Mouse (Mus musculus) adrenal gland, postnatal 14 days (tissue): Measurements from ENCODE around the gene Cyp4f40. TPM values are rescaled to one million over a fixed set of nuclear protein-coding genes. Genes with fewer than 3 reads are reported as not detected.
"Not testable (repeated sequence)": the region's sequence is repeated elsewhere in the genome, so short reads cannot be mapped to it uniquely, and the experiment has no call there.

Experiments used
- DNase-seq: peaks from one replicate; pipeline ENCODE4 v3.0.0; 2021; ENCODE audit warnings: mixed read lengths
- total RNA-seq: library from RNA; stranded (reverse); gene quantifications from 2 replicates; pipeline ENCODE4 v1.2.3, GENCODE M21; 2021

Gene Cyp4f40
- total RNA-seq, 1 experiment from 2014 or later: not detected

GRCm38 (mm10) chr17:32710541-32710940 lies 51.8 kb downstream of the Cyp4f40 start:
- not testable (repeated sequence) for DNase-seq

GRCm38 (mm10) chr17:32722151-32722550 lies 63.5 kb downstream of the Cyp4f40 start:
- DNase-seq: not testable (repeated sequence)

- no peak for DNase-seq
Measured at GRCm38 (mm10) chr17:32722771-32723170, 64.1 kb downstream of the Cyp4f40 start.

DNA sequence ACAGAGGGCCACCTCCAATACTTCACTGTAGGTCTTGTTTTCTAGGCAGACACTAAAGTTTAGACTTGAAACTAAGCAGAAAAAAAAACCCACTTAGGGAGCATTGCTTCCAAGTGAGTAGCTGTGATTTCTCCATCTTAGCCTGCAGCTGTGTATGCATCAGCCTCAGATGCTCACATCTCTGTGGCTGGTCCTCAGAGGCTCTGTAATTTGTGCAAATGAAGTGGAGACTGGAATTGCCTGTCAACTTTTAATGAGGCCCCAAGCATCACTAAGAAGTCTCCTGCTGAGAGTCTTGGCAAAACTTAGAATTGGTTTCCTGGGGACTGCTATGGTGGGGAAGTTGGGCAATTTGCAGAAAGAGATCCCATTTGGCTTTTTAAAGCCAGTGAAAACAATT lies 67.7 kb downstream of the Cyp4f40 start:
- DNase-seq: not testable (repeated sequence)

Other genes with a start within 250 kb of the Cyp4f40 start
- 4.2 and 14.2 TPM in 2 replicates for gene Pglyrp2, start 234.7 kb upstream of the Cyp4f40 start, total RNA-seq
- not detected in 2 replicates for gene Cyp4f39, start 206.2 kb upstream of the Cyp4f40 start, total RNA-seq
- gene Cyp4f17, start 152.8 kb upstream of the Cyp4f40 start, total RNA-seq: 7.7 and 7.9 TPM in 2 replicates
- 9.1 and 12.5 TPM in 2 replicates for gene Cyp4f16, start 122.3 kb upstream of the Cyp4f40 start, total RNA-seq
- not detected in 2 replicates for gene Cyp4f37, start 37.6 kb upstream of the Cyp4f40 start, total RNA-seq
- 2.1 and 15.6 TPM in 2 replicates for gene Cyp4f15, start 26.7 kb downstream of the Cyp4f40 start, total RNA-seq
- gene Zfp871, start 129.4 kb downstream of the Cyp4f40 start, total RNA-seq: 42.6 and 44.5 TPM in 2 replicates
- gene Zfp811, start 151.0 kb downstream of the Cyp4f40 start, total RNA-seq: 0.44 and 0.75 TPM in 2 replicates
- gene Zfp799, start 171.4 kb downstream of the Cyp4f40 start, total RNA-seq: 9.1 and 12.7 TPM in 2 replicates
- 7.8 and 11.3 TPM in 2 replicates for gene Zfp870, start 232.7 kb downstream of the Cyp4f40 start, total RNA-seq